Mouse (Mus musculus) myocyte (in vitro differentiated cells): ENCODE measurements around the gene Izumo2.

ENCODE experiments used
- CEBPB ChIP-seq: IDR thresholded peaks from 2 replicates; pipeline ENCODE4 v1.6.1; 2011; ENCODE audit warnings: mild to moderate bottlenecking, moderate library complexity; ENCODE audit not compliant: poor library complexity, insufficient read depth, severe bottlenecking
- E2F4 ChIP-seq: IDR thresholded peaks from one replicate; pipeline ENCODE4 v1.6.1; 2011; ENCODE audit warnings: mild to moderate bottlenecking, control low read depth, moderate library complexity; ENCODE audit not compliant: insufficient read depth
- MAX ChIP-seq: IDR thresholded peaks from one replicate; pipeline ENCODE4 v1.6.1; 2011; ENCODE audit warnings: low read depth, mild to moderate bottlenecking, control low read depth
- MYOD1 ChIP-seq, 3 experiments: IDR thresholded peaks; one replicate each; pipeline ENCODE4 v1.6.1; 2011; ENCODE audit warnings: control low read depth in 2 of 3, low read depth in 2 of 3, mild to moderate bottlenecking in 2 of 3, moderate library complexity in 1 of 3; ENCODE audit not compliant: insufficient read length in 2 of 3, control insufficient read depth in 1 of 3
- MYOG ChIP-seq, 3 experiments: IDR thresholded peaks; one replicate each; pipeline ENCODE4 v1.6.1; 2011; ENCODE audit warnings: control low read depth in 2 of 3, low read depth in 2 of 3, mild to moderate bottlenecking in 2 of 3; ENCODE audit not compliant: insufficient read length in 2 of 3, control insufficient read depth in 1 of 3, insufficient read depth in 1 of 3
- POLR2A ChIP-seq: IDR thresholded peaks from one replicate; pipeline ENCODE4 v1.6.1; 2011; ENCODE audit warnings: low read depth, mild to moderate bottlenecking, control low read depth, moderate library complexity; ENCODE audit not compliant: insufficient read length
- POLR2AphosphoS2 ChIP-seq: IDR thresholded peaks from one replicate; pipeline ENCODE4 v1.6.1; 2011; ENCODE audit warnings: low read depth, control low read depth; ENCODE audit not compliant: insufficient read length
- REST ChIP-seq: IDR thresholded peaks from one replicate; pipeline ENCODE4 v1.6.1; 2011; ENCODE audit warnings: mild to moderate bottlenecking, control low read depth, moderate library complexity; ENCODE audit not compliant: insufficient read depth, insufficient read length
- SRF ChIP-seq: IDR thresholded peaks from one replicate; pipeline ENCODE4 v1.6.1; 2011; ENCODE audit warnings: low read depth; ENCODE audit not compliant: control insufficient read depth, insufficient read length
- TCF12 ChIP-seq: IDR thresholded peaks from one replicate; pipeline ENCODE4 v1.6.1; 2011; ENCODE audit warnings: mild to moderate bottlenecking, control low read depth; ENCODE audit not compliant: poor library complexity, insufficient read depth, severe bottlenecking
- USF1 ChIP-seq: IDR thresholded peaks from one replicate; pipeline ENCODE4 v1.6.1; 2011; ENCODE audit warnings: low read depth, mild to moderate bottlenecking, control low read depth, moderate library complexity

GRCm38 (mm10) chr7:44702985-44703384 lies 5.6 kb upstream of the Izumo2 start:
- TF ChIP-seq POLR2A (no peak), POLR2AphosphoS2 (no peak), CEBPB (no peak), MAX (no peak), USF1 (no peak), MYOD1 (IDR thresholded peaks at IDR 0.05; ENCODE audit: control insufficient read depth in 1 of 3, insufficient read length in 2 of 3, low read depth in 2 of 3) (no peak), TCF12 (no peak), REST (no peak), E2F4 (no peak), MYOG (IDR thresholded peaks at IDR 0.05; ENCODE audit: control insufficient read depth in 1 of 3, insufficient read depth in 1 of 3, insufficient read length in 2 of 3, low read depth in 2 of 3) (no peak), SRF (no peak)
